Mouse (Mus musculus): ENCODE measurements around the gene Kctd7.

- TF ChIP-seq CTCF (IDR thresholded peaks at IDR 0.05) (no peak), EP300 (IDR thresholded peaks at IDR 0.05; ENCODE audit: insufficient read depth, low read depth, low read length) (no peak), POLR2A (IDR thresholded peaks at IDR 0.05; ENCODE audit: insufficient read depth, low read depth, low read length) (no peak)
These were observed 25.4 kb upstream of the Kctd7 start for GRCm38 (mm10) chr5:130119236-130119635.
